Mouse (Mus musculus): ENCODE data around the gene Dync2h1.

- TF ChIP-seq EP300 (optimal IDR thresholded peaks at IDR 0.05) (no peak), CTCF (IDR thresholded peaks at IDR 0.05; ENCODE audit: low read depth) (no peak)
Observed at GRCm38 (mm10) chr9:6913471-6913870, 270.8 kb downstream of the Dync2h1 start.
